15 mouse cellular contexts compared by ENCODE assay signal in the genomic region with DNA sequence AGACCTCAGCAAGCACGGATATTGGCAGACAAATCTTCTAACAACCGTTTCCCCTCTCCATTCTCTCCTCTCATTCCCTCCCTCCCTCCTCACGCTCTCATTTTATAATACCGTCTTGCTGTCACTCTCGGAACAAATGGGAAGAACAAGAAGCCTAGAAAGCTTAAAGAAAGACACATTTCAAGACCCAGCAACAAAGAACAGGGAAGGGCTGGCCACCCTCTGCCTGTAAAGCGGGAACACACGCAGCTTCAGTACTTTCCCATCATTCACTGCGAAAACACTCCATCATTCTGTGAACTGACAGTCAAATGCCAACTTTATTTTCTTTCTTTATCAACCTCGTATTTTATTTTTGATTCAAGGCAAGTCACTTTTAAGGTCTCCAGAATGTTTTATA.
DNase-seq lines count a peak whose midpoint lies in the region; ATAC-seq lines count a peak whose summit lies in the region.
"Had no signal": no experiment of that assay in that cellular context is flagged by ENCODE, and none has a peak within 500 bp of the region (broad histone marks: within the 10 kb centered on the region; RNA-seq: fewer than 3 reads in every experiment).

No protein-coding gene starts in this region.

- no peak overlapping the region for H3K4me3 ChIP-seq in limb, embryonic 13.5 days
- H3K4me3 ChIP-seq in limb, embryonic 10.5 days, result no peak overlapping the region
- H3K4me3 ChIP-seq in hindbrain, embryonic 10.5 days, result no peak overlapping the region; the same call in 1 of the 2 replicates
- no peak overlapping the region for H3K4me3 ChIP-seq in midbrain, embryonic 11.5 days (ENCODE audit: low read depth, low read length)
- H3K4me3 ChIP-seq in neural tube, embryonic 15.5 days (replicated peaks), result no peak overlapping the region
- H3K4me3 ChIP-seq: left cerebral cortex, adult 2 months had no signal

- no peak overlapping the region for H3K27ac ChIP-seq in limb, embryonic 13.5 days
- no peak overlapping the region for H3K27ac ChIP-seq in limb, embryonic 10.5 days
- peak overlapping the region; percentile 78 for H3K27ac ChIP-seq in hindbrain, embryonic 10.5 days
- H3K27ac ChIP-seq in midbrain, embryonic 11.5 days (ENCODE audit: low read depth, low read length), result no peak overlapping the region
- H3K27ac ChIP-seq in neural tube, embryonic 15.5 days (replicated peaks), result no peak overlapping the region
- H3K27ac ChIP-seq: left cerebral cortex, adult 2 months; liver, embryonic 14.5 days had no signal

- 27% methylated on average over 9 of the region's 9 CpGs for WGBS in limb, embryonic 13.5 days
- WGBS in limb, embryonic 10.5 days, result 51% methylated on average over 9 of the region's 9 CpGs
- 25% methylated on average over 9 of the region's 9 CpGs for WGBS in hindbrain, embryonic 10.5 days
- 31% methylated on average over 9 of the region's 9 CpGs for WGBS in midbrain, embryonic 11.5 days
- WGBS in neural tube, embryonic 15.5 days, result 10% methylated on average over 9 of the region's 9 CpGs

- no peaks in the 10 kb centered on the region for H3K36me3 ChIP-seq in limb, embryonic 13.5 days
- H3K36me3 ChIP-seq in limb, embryonic 10.5 days, result no peaks in the 10 kb centered on the region
- H3K36me3 ChIP-seq in hindbrain, embryonic 10.5 days, result no peaks in the 10 kb centered on the region
- no peaks in the 10 kb centered on the region for H3K36me3 ChIP-seq in midbrain, embryonic 11.5 days (ENCODE audit: control insufficient read depth, insufficient read depth, low read length)
- no peaks in the 10 kb centered on the region for H3K36me3 ChIP-seq in neural tube, embryonic 15.5 days

- H3K9ac ChIP-seq in limb, embryonic 13.5 days, result no peak overlapping the region
- H3K9ac ChIP-seq in midbrain, embryonic 11.5 days (ENCODE audit: low read length), result no peak overlapping the region
- no peak overlapping the region for H3K9ac ChIP-seq in neural tube, embryonic 15.5 days (replicated peaks)
- H3K9ac ChIP-seq: liver, embryonic 14.5 days had no signal

- no peak for DNase-seq in limb, embryonic 10.5 days (ENCODE audit: low spot score)
- peak; percentile 21 for DNase-seq in hindbrain, embryonic 10.5 days (ENCODE audit: low spot score)
- peak; percentile 89 for DNase-seq in midbrain, embryonic 11.5 days (ENCODE audit: low spot score, missing footprints)
- no peak for DNase-seq in cerebellum, adult 9-10 months
- DNase-seq in heart, postnatal 25 days (ENCODE audit: low spot score), result no peak
- DNase-seq in left cerebral cortex, postnatal 4 days, result no peak
- DNase-seq: adrenal gland, adult 2 months; heart, adult 18-20 months; kidney, postnatal 25 days; right cerebral cortex, postnatal 14 days had no signal

- intact Hi-C loops in heart, postnatal 25 days (cut with DNase I), result no loop called here
- intact Hi-C loops in left cerebral cortex, postnatal 4 days (cut with DNase I), result no loop called here

- H3K4me1 ChIP-seq in limb, embryonic 13.5 days, result 0 out of 2 replicates have a peak, but pooled peaks cover 3% of the 10 kb centered on the region
- 0 out of 2 replicates have a peak, but pooled peaks cover 2% of the 10 kb centered on the region for H3K4me1 ChIP-seq in limb, embryonic 10.5 days
- H3K4me1 ChIP-seq in hindbrain, embryonic 10.5 days (replicated peaks), result no peaks in the 10 kb centered on the region; the same call in 1 of the 2 replicates
- no peaks in the 10 kb centered on the region for H3K4me1 ChIP-seq in midbrain, embryonic 11.5 days (ENCODE audit: control insufficient read depth, insufficient read depth, low read length)
- no peaks in the 10 kb centered on the region for H3K4me1 ChIP-seq in neural tube, embryonic 15.5 days

- no peaks in the 10 kb centered on the region for H3K9me3 ChIP-seq in limb, embryonic 13.5 days
- no peaks in the 10 kb centered on the region for H3K9me3 ChIP-seq in limb, embryonic 10.5 days (replicated peaks)
- no peaks in the 10 kb centered on the region for H3K9me3 ChIP-seq in hindbrain, embryonic 10.5 days
- no peaks in the 10 kb centered on the region for H3K9me3 ChIP-seq in midbrain, embryonic 11.5 days (ENCODE audit: control insufficient read depth, low read length)
- H3K9me3 ChIP-seq in neural tube, embryonic 15.5 days (replicated peaks), result no peaks in the 10 kb centered on the region

- H3K27me3 ChIP-seq in limb, embryonic 13.5 days, result no peaks in the 10 kb centered on the region
- no peaks in the 10 kb centered on the region for H3K27me3 ChIP-seq in limb, embryonic 10.5 days (ENCODE audit: low read depth, poor library complexity, severe bottlenecking)
- H3K27me3 ChIP-seq in hindbrain, embryonic 10.5 days (ENCODE audit: insufficient read depth, poor library complexity, severe bottlenecking), result peaks cover 26% of the 10 kb centered on the region
- H3K27me3 ChIP-seq in midbrain, embryonic 11.5 days (ENCODE audit: control insufficient read depth, insufficient read depth, low read length), result no peaks in the 10 kb centered on the region
- H3K27me3 ChIP-seq in neural tube, embryonic 15.5 days (replicated peaks), result no peaks in the 10 kb centered on the region
- H3K27me3 ChIP-seq: Patski had no signal

- peak; percentile 15; the same call in 1 of the 2 replicates for ATAC-seq in limb, embryonic 13.5 days (ENCODE audit: low FRiP score, low read depth)
- peak; percentile 73 for ATAC-seq in midbrain, embryonic 11.5 days (ENCODE audit: low FRiP score)
- no peak for ATAC-seq in neural tube, embryonic 15.5 days (ENCODE audit: low FRiP score)
- ATAC-seq: Patski had no signal

- 0 out of 2 replicates have a peak overlapping the region, but pooled peaks have one; percentile 14 for H3K4me2 ChIP-seq in limb, embryonic 13.5 days (replicated peaks)
- no peak overlapping the region for H3K4me2 ChIP-seq in midbrain, embryonic 11.5 days
- H3K4me2 ChIP-seq in neural tube, embryonic 15.5 days, result peak overlapping the region; percentile 15; the same call in 1 of the 2 replicates

Comparison
In these comparisons a context has a peak if more than half of its experiments do, and no peak if none do; other contexts are left out.
1. DNase-seq: peak in hindbrain, embryonic 10.5 days (single experiment) and midbrain, embryonic 11.5 days (single experiment); none in limb, embryonic 10.5 days (single experiment), cerebellum, adult 9-10 months (single experiment), heart, postnatal 25 days (single experiment) and left cerebral cortex, postnatal 4 days (single experiment).